Mouse (Mus musculus) embryonic facial prominence, embryonic 11.5 days (tissue): ENCODE data around the gene Shkbp1. TPM values are rescaled to one million over a fixed set of nuclear protein-coding genes. Genes with fewer than 3 reads are reported as not detected.

Source experiments
- ATAC-seq: fragments of 200-750 bp; cut with Nextera tagmentation; replicated peaks from 2 replicates; pipeline ENCODE4 v1.8.0; 2017; ENCODE audit warnings: low read depth; ENCODE audit not compliant: insufficient number of reproducible peaks, low FRiP score, low TSS enrichment
- DNase-seq: peaks from one replicate; pipeline ENCODE4 v3.0.0-alpha.2; 2015; ENCODE audit warnings: low spot score
- H3K27ac ChIP-seq: fragments of 300-500 bp; sonication (generic); replicated peaks from 2 replicates; pipeline ENCODE4 v1.5.1; 2014; ENCODE audit warnings: mild to moderate bottlenecking, low read depth, low read length, control low read depth
- H3K27me3 ChIP-seq: fragments of 300-500 bp; sonication (generic); 2 replicates; pipeline ENCODE4 v1.6.1; 2014; ENCODE audit warnings: mild to moderate bottlenecking, low read length, moderate library complexity, mixed read lengths; ENCODE audit not compliant: control insufficient read depth, insufficient read depth
- H3K36me3 ChIP-seq: fragments of 300-500 bp; sonication (generic); replicated peaks from 2 replicates; pipeline ENCODE4 v1.6.1; 2014; ENCODE audit warnings: low read depth, mild to moderate bottlenecking, low read length, moderate library complexity, mixed read lengths; ENCODE audit not compliant: control insufficient read depth, insufficient read depth
- H3K4me1 ChIP-seq: fragments of 300-500 bp; sonication (generic); 2 replicates; pipeline ENCODE4 v1.6.1; 2014; ENCODE audit warnings: low read length, mixed read lengths; ENCODE audit not compliant: control insufficient read depth, insufficient read depth
- H3K4me2 ChIP-seq: fragments of 300-500 bp; sonication (generic); 2 replicates; pipeline ENCODE4 v1.6.1; 2014; ENCODE audit warnings: low read depth, mild to moderate bottlenecking, control low read depth, low read length, moderate library complexity
- H3K4me3 ChIP-seq: fragments of 300-500 bp; sonication (generic); 2 replicates; pipeline ENCODE4 v1.5.1; 2014; ENCODE audit warnings: low read depth, low read length, control low read depth
- H3K9ac ChIP-seq: fragments of 300-500 bp; sonication (generic); replicated peaks from 2 replicates; pipeline ENCODE4 v1.6.1; 2014; ENCODE audit warnings: mild to moderate bottlenecking, control low read depth, low read length
- H3K9me3 ChIP-seq: fragments of 300-500 bp; sonication (generic); replicated peaks from 2 replicates; pipeline ENCODE4 v1.6.1; 2016; ENCODE audit warnings: mild to moderate bottlenecking, low read length, inconsistent platforms, mixed read lengths; ENCODE audit not compliant: control insufficient read depth
- WGBS: fragments of 180-500 bp; shearing (Covaris S2); extraction: QIAGEN DNeasy Blood & Tissue Kit; methylation state at CpG from one replicate; pipeline ENCODE4 v1.1.7; 2014; 5-methylcytosine and 5-hydroxymethylcytosine counted together
- polyA plus RNA-seq: library from polyadenylated mRNA; unstranded; fragments of >200 nt; fragmentation: Nextera tagmentation; extraction: Ambion mirVana; gene quantifications from 2 replicates; pipeline ENCODE4 v1.2.1, GENCODE M21; 2014

Shkbp1 gene
- polyA plus RNA-seq, 1 experiment from 2014 or later, result 50.2 TPM

- Histone ChIP-seq H3K27ac (no peak overlapping the region), H3K36me3 (no peaks in the 10 kb centered on the region), H3K9ac (no peak overlapping the region), H3K4me1 (no peaks in the 10 kb centered on the region), H3K4me2 (no peak overlapping the region), H3K4me3 (no peak overlapping the region), H3K9me3 (no peaks in the 10 kb centered on the region), H3K27me3 (no peaks in the 10 kb centered on the region)
- DNase-seq (no peak), ATAC-seq (no peak)
- WGBS, result 89% methylated on average over 4 of the region's 4 CpGs
Measured at GRCm38 (mm10) chr7:27295956-27296355, 59.9 kb downstream of the Shkbp1 start.

Other genes with a start within 250 kb of the Shkbp1 start
- not detected in 2 replicates for gene Cyp2f2, start 236.1 kb downstream of the Shkbp1 start, polyA plus RNA-seq
- 0.13 TPM in 1 of 2 replicates, not detected in the other for gene Cyp2t4, start 202.3 kb downstream of the Shkbp1 start, polyA plus RNA-seq
- 33.3 and 36.5 TPM in 2 replicates for gene Egln2, start 189.2 kb downstream of the Shkbp1 start, polyA plus RNA-seq
- gene Rab4b, start 177.1 kb downstream of the Shkbp1 start, polyA plus RNA-seq, result 49.3 and 51.3 TPM in 2 replicates
- gene Gm21983, start 174.9 kb downstream of the Shkbp1 start, polyA plus RNA-seq, result not detected in 2 replicates
- 4.4 and 5.1 TPM in 2 replicates for gene Mia, start 174.9 kb downstream of the Shkbp1 start, polyA plus RNA-seq
- 2.4 and 3.2 TPM in 2 replicates for gene BC024978, start 160.2 kb downstream of the Shkbp1 start, polyA plus RNA-seq
- gene Snrpa, start 159.7 kb downstream of the Shkbp1 start, polyA plus RNA-seq, result 355 and 379 TPM in 2 replicates
- 6.0 and 6.2 TPM in 2 replicates for gene Itpkc, start 127.4 kb downstream of the Shkbp1 start, polyA plus RNA-seq
- 14.4 and 14.9 TPM in 2 replicates for gene Coq8b, start 123.0 kb downstream of the Shkbp1 start, polyA plus RNA-seq
- gene Numbl, start 97.6 kb downstream of the Shkbp1 start, polyA plus RNA-seq, result 9.5 and 11.2 TPM in 2 replicates
- gene Ltbp4, start 18.3 kb downstream of the Shkbp1 start, polyA plus RNA-seq, result 6.3 and 6.6 TPM in 2 replicates
- gene Gm20479, start 1.4 kb upstream of the Shkbp1 start, polyA plus RNA-seq, result 0.45 TPM in 1 of 2 replicates, not detected in the other
- 0.26 and 0.28 TPM in 2 replicates for gene Sptbn4, start 91.7 kb upstream of the Shkbp1 start, polyA plus RNA-seq
- gene Blvrb, start 92.0 kb upstream of the Shkbp1 start, polyA plus RNA-seq, result 33.9 and 38.2 TPM in 2 replicates
- gene Sertad3, start 117.7 kb upstream of the Shkbp1 start, polyA plus RNA-seq, result 27.2 and 27.6 TPM in 2 replicates
- gene Sertad1, start 130.9 kb upstream of the Shkbp1 start, polyA plus RNA-seq, result 24.3 and 25.5 TPM in 2 replicates
- gene Prx, start 143.3 kb upstream of the Shkbp1 start, polyA plus RNA-seq, result 1.2 and 2.2 TPM in 2 replicates
- 0.22 and 0.36 TPM in 2 replicates for gene Hipk4, start 167.2 kb upstream of the Shkbp1 start, polyA plus RNA-seq
- gene Pld3, start 197.2 kb upstream of the Shkbp1 start, polyA plus RNA-seq, result 57.1 and 65.5 TPM in 2 replicates
- 26.4 and 27.5 TPM in 2 replicates for gene 2310022A10Rik, start 197.2 kb upstream of the Shkbp1 start, polyA plus RNA-seq
- gene Akt2, start 235.5 kb upstream of the Shkbp1 start, polyA plus RNA-seq, result 82.8 and 83.3 TPM in 2 replicates